Mouse (Mus musculus) A20 (cell line): ENCODE data around the gene Acot3.
"Not testable (repeated sequence)": the region's sequence is repeated elsewhere in the genome, so short reads cannot be mapped to it uniquely, and the experiment has no call there.

Experiments used
- DNase-seq: peaks from one replicate; pipeline ENCODE4 v3.0.0-alpha.2; 2011; ENCODE audit warnings: low read depth, low spot score

Gene Acot3

GRCm38 (mm10) chr12:84051937-84052474, at the start of gene Acot3:
TSS of gene Acot3 (plus strand) at chr12:84052144.
- no peak for DNase-seq

- no peak for DNase-seq
These were observed 48.1 kb upstream of the Acot3 start for GRCm38 (mm10) chr12:84003866-84004265.

- no peak for DNase-seq
These were observed 43.7 kb upstream of the Acot3 start for GRCm38 (mm10) chr12:84008251-84008650.

DNA sequence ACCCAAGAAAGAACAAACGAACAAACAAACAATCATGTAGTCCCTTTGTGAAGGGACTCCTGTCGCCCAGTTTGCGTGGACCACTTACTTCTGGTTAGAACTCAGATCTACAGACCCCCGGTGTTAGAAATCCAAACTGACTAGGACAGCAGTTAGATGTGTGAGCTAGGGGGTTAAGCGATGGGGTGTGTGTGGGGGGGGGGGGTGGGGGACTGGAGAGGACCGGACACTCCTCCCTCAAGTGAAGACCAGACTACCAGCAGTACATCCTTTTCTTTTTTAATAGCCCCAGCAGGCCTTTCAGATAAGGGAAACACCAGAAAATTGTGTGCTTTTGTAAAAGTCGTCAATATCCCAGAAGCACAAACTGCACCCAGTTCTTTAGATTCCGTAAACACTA, 43.2 kb upstream of the Acot3 start:
- DNase-seq = no peak

- not testable (repeated sequence) for DNase-seq
These were observed 42.6 kb upstream of the Acot3 start, which contains the start of gene Acot1 for GRCm38 (mm10) chr12:84009171-84009965. TSS of gene Acot1 (plus strand) at chr12:84009490.

GRCm38 (mm10) chr12:84010201-84010600, 41.7 kb upstream of the Acot3 start:
- DNase-seq = no peak

GRCm38 (mm10) chr12:84011251-84012040, 40.5 kb upstream of the Acot3 start:
- DNase-seq = peak; percentile 30

DNA sequence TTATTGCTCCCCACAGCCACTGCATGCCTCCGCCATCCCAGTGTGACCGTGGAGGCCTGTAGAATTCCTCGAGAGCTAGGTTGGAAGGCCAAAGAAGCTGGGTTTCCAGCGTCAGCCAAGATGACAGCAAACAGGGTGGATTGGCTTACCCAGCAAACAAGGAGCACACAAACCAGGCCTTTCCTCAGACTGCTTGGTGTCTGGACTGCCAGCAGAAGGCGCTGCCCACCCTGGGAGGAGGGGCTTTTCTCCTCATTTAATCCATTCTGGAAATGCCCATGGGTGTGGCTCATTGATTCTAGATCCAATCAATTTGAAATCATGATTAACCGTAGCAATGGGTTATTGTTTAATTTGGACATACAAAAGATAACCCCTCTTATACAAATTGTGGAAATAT, 38.8 kb upstream of the Acot3 start:
- no peak for DNase-seq

DNA sequence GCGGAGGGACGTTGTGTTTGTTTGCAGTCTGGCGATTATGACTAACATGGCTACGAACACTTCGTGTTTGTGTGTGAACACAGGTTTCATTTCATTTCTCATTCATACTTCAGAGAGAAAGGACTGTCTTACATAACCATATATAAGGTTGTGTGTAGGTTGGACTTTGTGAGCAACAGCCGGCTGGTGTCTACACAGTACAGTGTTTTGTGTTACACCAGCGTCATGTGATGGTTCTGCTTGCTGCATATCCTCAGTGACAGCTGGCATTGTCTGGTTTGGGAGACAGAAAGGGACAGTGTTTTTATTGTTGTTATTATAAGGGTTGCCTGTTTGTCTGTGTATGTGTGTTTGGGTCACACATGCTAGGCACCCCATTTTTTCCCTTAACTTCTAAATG, 38.2 kb upstream of the Acot3 start:
- DNase-seq = no peak

DNA sequence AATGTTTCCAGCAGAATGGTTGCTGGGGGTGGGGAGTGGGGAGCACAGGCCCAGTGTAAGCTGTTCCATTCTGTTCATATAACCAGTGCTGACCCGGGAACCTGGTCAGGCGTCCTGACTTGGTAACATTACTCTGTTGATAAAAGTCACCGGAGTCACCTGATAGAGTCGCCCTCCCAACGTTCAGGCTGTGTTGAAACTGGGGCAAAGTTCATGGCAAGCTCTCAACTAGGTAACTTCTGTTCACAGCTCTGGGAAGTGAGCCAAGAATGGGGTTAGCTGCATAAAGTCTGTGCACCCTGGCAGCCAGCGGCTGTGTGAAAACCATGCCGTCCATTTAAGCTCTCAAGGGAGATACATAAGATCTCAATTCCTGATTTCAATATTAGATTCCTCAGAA, 31.4 kb upstream of the Acot3 start:
- DNase-seq = not testable (repeated sequence)

DNA sequence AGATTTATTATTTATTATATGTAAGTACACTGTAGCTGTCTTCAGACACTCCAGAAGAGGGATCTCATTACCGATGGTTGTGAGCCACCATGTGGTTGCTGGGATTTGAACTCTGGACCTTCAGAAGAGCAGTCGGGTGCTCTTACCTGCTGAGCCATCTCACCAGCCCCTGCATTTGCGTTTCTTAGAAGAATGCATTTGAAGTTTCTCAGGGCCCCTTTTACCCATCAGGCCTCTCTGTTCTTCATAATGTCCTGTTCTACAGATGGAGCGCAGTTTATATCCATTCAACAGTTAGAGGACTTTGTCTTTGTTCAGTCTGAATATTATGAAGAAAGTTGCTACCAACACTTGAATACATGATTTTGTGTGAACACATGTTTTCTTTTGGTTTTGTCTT, 29.7 kb upstream of the Acot3 start:
- DNase-seq = not testable (repeated sequence)

- DNase-seq = no peak
These were observed 28.7 kb upstream of the Acot3 start for GRCm38 (mm10) chr12:84023052-84023745.

DNA sequence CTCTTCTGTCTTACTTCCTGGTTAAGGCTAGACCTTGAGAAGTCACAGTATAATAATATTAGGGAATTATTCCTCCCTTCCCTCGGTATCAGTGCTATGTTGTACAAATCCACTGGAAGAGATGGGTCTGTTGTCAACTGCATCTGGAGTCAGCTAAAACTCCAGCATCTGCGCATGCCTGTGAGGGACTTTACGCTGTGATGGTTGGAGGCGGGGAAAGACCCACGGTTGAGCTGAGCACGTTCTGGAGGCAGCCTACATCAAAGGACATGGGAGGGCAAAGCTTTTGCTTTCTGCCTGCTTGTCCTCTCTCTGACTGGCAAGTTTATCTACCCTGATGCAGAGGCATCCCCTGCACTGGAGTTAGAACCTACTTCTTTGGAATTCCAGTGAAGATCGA, 26.1 kb upstream of the Acot3 start:
- DNase-seq = no peak

- not testable (repeated sequence) for DNase-seq
These were observed 23.6 kb upstream of the Acot3 start for GRCm38 (mm10) chr12:84028328-84028727.

DNA sequence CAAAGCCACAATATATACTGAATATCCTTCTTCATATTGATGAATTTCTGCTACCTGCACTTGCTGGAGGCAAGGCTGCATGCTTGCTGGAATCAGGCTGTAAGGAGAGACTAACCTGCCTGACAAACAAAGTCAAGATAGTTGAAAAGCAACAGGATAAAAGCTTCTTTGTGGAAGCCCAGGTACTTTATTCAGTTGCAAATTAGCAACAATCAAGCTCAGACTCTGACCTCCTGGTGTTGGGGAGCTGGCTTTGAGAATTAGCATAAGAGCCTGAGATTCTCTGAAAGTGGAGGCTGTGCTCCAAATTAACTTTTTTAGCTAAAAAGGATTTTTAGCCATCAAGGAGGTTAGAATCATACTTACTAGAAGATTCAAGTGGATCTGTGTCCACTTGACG, 22.9 kb upstream of the Acot3 start:
- not testable (repeated sequence) for DNase-seq

- peak; percentile 74 for DNase-seq
These were observed 21.1 kb upstream of the Acot3 start for GRCm38 (mm10) chr12:84030659-84031332.

- DNase-seq = no peak
These were observed 19.1 kb upstream of the Acot3 start for GRCm38 (mm10) chr12:84032854-84033253.

DNA sequence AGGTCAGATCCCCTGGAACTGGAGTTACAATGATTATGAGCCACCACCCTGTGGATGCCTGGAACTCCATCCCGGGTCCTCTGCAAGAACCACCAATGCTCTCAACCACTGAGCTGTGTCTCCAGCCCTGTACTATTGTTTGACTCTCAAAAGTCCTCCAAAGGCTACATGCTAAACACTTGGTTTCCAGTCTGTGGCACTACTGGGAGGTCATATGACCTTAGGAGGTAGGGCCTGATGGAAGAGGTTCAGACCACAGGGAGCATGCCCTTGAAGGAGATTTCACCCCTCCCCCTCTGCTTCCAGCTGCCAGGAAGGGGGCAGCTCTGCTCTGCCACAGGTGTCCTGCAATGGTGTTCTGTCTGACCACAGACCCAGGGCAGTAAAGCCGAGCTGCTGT, 18.6 kb upstream of the Acot3 start:
- not testable (repeated sequence) for DNase-seq

GRCm38 (mm10) chr12:84034108-84034507, 17.8 kb upstream of the Acot3 start:
- DNase-seq = no peak

DNA sequence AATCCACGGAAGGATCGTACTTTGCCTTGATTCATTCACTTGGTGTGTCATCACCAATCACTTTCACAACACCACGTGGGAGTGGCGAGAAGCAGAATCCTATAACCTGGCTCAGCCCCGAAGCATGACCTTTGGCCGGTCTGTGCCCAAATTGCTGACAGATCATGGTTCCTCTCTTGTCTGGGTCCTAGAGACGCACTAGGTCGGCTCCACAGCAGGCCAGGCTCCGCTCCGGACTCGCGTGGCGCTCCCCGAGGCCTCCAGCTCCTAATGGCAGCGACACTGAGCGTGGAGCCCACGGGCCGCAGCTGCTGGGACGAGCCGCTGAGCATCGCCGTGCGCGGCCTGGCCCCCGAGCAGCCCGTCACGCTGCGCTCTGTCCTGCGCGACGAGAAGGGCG, 13.7 kb upstream of the Acot3 start, which contains the start of gene Acot4:
Gene Acot4 (plus strand): TSS at position 139 of the 400 bp plus-strand sequence.
- DNase-seq = peak; percentile 44

DNA sequence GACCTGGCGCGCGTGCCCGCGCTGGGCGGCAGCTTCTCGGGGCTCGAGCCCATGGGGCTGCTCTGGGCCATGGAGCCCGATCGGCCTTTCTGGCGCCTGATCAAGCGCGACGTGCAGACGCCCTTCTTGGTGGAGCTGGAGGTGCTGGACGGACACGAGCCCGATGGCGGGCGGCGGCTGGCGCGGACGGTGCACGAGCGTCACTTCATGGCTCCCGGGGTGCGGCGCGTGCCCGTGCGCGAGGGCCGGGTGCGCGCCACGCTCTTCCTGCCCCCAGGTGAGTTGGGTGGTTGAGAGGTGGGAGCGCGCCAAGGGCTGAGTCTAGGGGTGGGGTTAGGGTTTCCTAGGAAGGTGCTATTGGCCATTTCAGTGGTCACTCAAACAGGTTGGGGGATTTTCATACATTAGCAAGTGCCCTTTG, 13.2 kb upstream of the Acot3 start, which contains the start of gene Gm49366:
Gene Gm49366 (plus strand): TSS at position 245 of the 421 bp plus-strand sequence.
- peak; percentile 65 for DNase-seq
